In the genomic region with DNA sequence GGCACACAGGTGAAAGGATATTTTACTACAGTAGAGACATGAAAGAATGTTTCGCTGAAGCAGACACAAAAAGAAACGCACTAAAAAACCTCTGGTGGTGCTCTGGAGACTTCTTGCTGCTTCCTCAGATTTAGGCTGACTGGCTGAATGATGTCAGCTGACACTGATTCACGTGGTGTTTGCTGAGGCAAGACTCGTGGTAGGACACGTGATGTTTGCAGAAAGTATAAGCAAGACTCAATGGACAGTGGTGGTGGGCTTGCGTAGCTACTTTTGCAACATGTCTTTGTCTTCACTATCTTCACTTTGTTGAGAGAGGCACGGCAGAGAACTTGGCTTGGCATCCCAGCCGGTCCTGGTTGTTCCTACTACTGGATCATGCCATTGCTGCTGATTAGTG, we compare ENCODE assay signal across 25 mouse cellular contexts. TPM values are rescaled to one million over a fixed set of nuclear protein-coding genes. Genes with fewer than 3 reads are reported as not detected.
"Had no signal": no experiment of that assay in that cellular context is flagged by ENCODE, and none has a peak within 500 bp of the region (broad histone marks: within the 10 kb centered on the region; RNA-seq: fewer than 3 reads in every experiment).

No protein-coding gene starts in this region.

- H3K9me3 ChIP-seq: intestine, embryonic 15.5 days; limb, embryonic 10.5 days; limb, embryonic 13.5 days; liver, embryonic 12.5 days; liver, embryonic 15.5 days; lung, embryonic 15.5 days; midbrain, embryonic 10.5 days; midbrain, embryonic 13.5 days; neural tube, embryonic 13.5 days; stomach, embryonic 15.5 days had no signal

- H3K4me2 ChIP-seq: intestine, embryonic 15.5 days; limb, embryonic 13.5 days; liver, embryonic 12.5 days; liver, embryonic 15.5 days; lung, embryonic 15.5 days; midbrain, embryonic 13.5 days; neural tube, embryonic 13.5 days; stomach, embryonic 15.5 days had no signal

- DNase-seq: kidney, postnatal 4 days; liver; lung, adult 18-20 months; lung, postnatal 10 days; lung, postnatal 36 days; retina, postnatal 1 day; right cerebral cortex, postnatal 25 days; spleen, adult 18-20 months; thymus, postnatal 25 days had no signal

- H3K4me1 ChIP-seq: intestine, embryonic 15.5 days; limb, embryonic 10.5 days; limb, embryonic 13.5 days; liver, embryonic 12.5 days; liver, embryonic 15.5 days; lung, embryonic 15.5 days; midbrain, embryonic 10.5 days; midbrain, embryonic 13.5 days; neural tube, embryonic 13.5 days; stomach, embryonic 15.5 days had no signal

- ATAC-seq: intestine, embryonic 15.5 days; liver, embryonic 12.5 days; midbrain, embryonic 13.5 days; midbrain, embryonic 16.5 days had no signal

- H3K27me3 ChIP-seq: intestine, embryonic 15.5 days; limb, embryonic 13.5 days; liver, embryonic 12.5 days; liver, embryonic 15.5 days; lung, embryonic 15.5 days; midbrain, embryonic 13.5 days; neural tube, embryonic 13.5 days; stomach, embryonic 15.5 days had no signal

- H3K27ac ChIP-seq: intestine, embryonic 15.5 days; limb, embryonic 10.5 days; limb, embryonic 13.5 days; liver, embryonic 12.5 days; liver, embryonic 15.5 days; lung, embryonic 15.5 days; midbrain, embryonic 10.5 days; midbrain, embryonic 13.5 days; neural tube, embryonic 13.5 days; stomach, embryonic 15.5 days had no signal

- H3K9ac ChIP-seq: intestine, embryonic 15.5 days; limb, embryonic 13.5 days; liver, embryonic 12.5 days; liver, embryonic 15.5 days; lung, embryonic 15.5 days; midbrain, embryonic 13.5 days; neural tube, embryonic 13.5 days; stomach, embryonic 15.5 days had no signal

- H3K4me3 ChIP-seq: intestine, embryonic 15.5 days; limb, embryonic 10.5 days; limb, embryonic 13.5 days; liver, embryonic 12.5 days; liver, embryonic 15.5 days; lung, embryonic 15.5 days; midbrain, embryonic 10.5 days; midbrain, embryonic 13.5 days; myocyte; neural tube, embryonic 13.5 days; stomach, embryonic 15.5 days had no signal

RNA-seq across cellular contexts. Expression of gene Cldn19, which starts 48.1 kb away (rescaled TPM):
- total RNA-seq: megakaryocyte progenitor cell, adult 5-6 weeks; monocyte, adult 5-6 weeks; neutrophil, adult 5-6 weeks had no signal
- polyA plus RNA-seq: limb, embryonic 10.5 days; liver, embryonic 12.5 days; liver, embryonic 15.5 days; lung, embryonic 15.5 days; stomach, embryonic 15.5 days; thymus, postnatal 0 days had no signal
